Mouse (Mus musculus) cortical plate, adult 2 months (tissue): Measurements from ENCODE around the gene Gm10300.

Source experiments
- CTCF ChIP-seq: fragments of 200-500 bp; IDR thresholded peaks from 2 replicates; pipeline ENCODE4 v1.5.1; 2011; ENCODE audit warnings: mild to moderate bottlenecking, control low read depth, low read length; ENCODE audit not compliant: insufficient read depth; ENCODE audit errors: extremely low read depth
- POLR2A ChIP-seq: fragments of 200-500 bp; IDR thresholded peaks from 2 replicates; pipeline ENCODE4 v1.6.1; 2011; ENCODE audit warnings: mild to moderate bottlenecking, low read length, control low read depth; ENCODE audit not compliant: insufficient read depth; ENCODE audit errors: extremely low read depth

DNA sequence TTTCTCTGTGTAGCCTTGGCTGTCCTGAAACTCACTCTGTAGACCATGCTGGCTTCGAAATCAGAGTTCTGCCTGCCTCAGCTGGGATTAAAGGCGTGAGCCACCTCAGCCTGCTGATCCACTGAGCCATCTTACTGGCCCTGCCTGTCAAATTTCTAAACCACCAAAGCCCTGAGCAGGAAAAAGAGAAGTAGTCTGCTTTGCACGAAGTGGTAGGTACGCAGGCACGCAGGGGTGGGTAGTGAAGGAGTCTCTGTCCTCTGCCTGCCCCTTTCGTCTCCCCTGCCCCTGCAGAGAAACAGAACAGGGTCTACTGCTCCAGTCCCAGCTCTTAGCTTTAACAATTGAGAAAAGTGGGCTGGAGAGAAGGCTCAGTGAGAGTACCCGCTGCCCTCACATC is 10.6 kb downstream of the Gm10300 start:
- TF ChIP-seq CTCF (no peak), POLR2A (no peak)
